Mouse (Mus musculus): ENCODE measurements around the gene Crk. TPM values are rescaled to one million over a fixed set of nuclear protein-coding genes. Genes with fewer than 3 reads are reported as not detected.

The Crk gene
- total RNA-seq, 2 experiments from 2014 or later, result 115 to 132 TPM

- DNase-seq (ENCODE audit: low spot score in 2 of 2), result no peak
Observed at GRCm38 (mm10) chr11:75735462-75736252, 56.6 kb downstream of the Crk start.

- DNase-seq (ENCODE audit: low spot score in 2 of 2), result no peak
Observed at GRCm38 (mm10) chr11:75736978-75737377, 57.9 kb downstream of the Crk start.

- DNase-seq (ENCODE audit: low spot score in 2 of 2), result no peak
Observed at GRCm38 (mm10) chr11:75737806-75738476, 58.9 kb downstream of the Crk start.

- DNase-seq (ENCODE audit: low spot score in 2 of 2), result no peak
Observed at GRCm38 (mm10) chr11:75738477-75738821, 59.4 kb downstream of the Crk start.

GRCm38 (mm10) chr11:75740204-75740603 lies 61.1 kb downstream of the Crk start:
- DNase-seq (ENCODE audit: low spot score in 2 of 2), result no peak

GRCm38 (mm10) chr11:75741615-75742014 lies 62.6 kb downstream of the Crk start:
- DNase-seq (ENCODE audit: low spot score in 2 of 2), result no peak

GRCm38 (mm10) chr11:75744761-75745160 lies 65.7 kb downstream of the Crk start:
- no peak for DNase-seq (ENCODE audit: low spot score in 2 of 2)

- no peak for DNase-seq (ENCODE audit: low spot score in 2 of 2)
Observed at GRCm38 (mm10) chr11:75750537-75750936, 71.5 kb downstream of the Crk start.

GRCm38 (mm10) chr11:75751082-75751481 lies 72.0 kb downstream of the Crk start:
- DNase-seq (ENCODE audit: low spot score in 2 of 2), result no peak

Other genes starting within 250 kb of the Crk start
- gene Serpinf2, start 239.7 kb upstream of the Crk start, total RNA-seq (2021), result not detected
- gene Wdr81, start 224.5 kb upstream of the Crk start, total RNA-seq (2021), result 10 to 100 TPM; 11.5 to 15.3 TPM
- gene Tlcd2, start 217.5 kb upstream of the Crk start, total RNA-seq (2021), result 1 to 10 TPM; 8.1 to 9.1 TPM
- gene Prpf8, start 192.4 kb upstream of the Crk start, total RNA-seq (2021), result 100 to 1,000 TPM; 118 to 147 TPM
- 10 to 100 TPM; 11.5 to 20.8 TPM for gene Rilp, start 169.2 kb upstream of the Crk start, total RNA-seq (2021)
- gene Scarf1, start 165.7 kb upstream of the Crk start, total RNA-seq (2021), result 1 to 10 TPM; 7.5 TPM
- 10 to 100 TPM; 22.8 to 29.1 TPM for gene Slc43a2, start 147.6 kb upstream of the Crk start, total RNA-seq (2021)
- gene Pitpna, start 91.2 kb upstream of the Crk start, total RNA-seq (2021), result 100 to 1,000 TPM; 152 to 175 TPM
- 10 to 100 TPM; 24.9 to 36.9 TPM for gene Inpp5k, start 48.3 kb upstream of the Crk start, total RNA-seq (2021)
- 100 to 1,000 TPM; 144 to 160 TPM for gene Myo1c, start 28.8 kb upstream of the Crk start, total RNA-seq (2021)
- 100 to 1,000 TPM; 639 to 647 TPM for gene Ywhae, start 53.6 kb downstream of the Crk start, total RNA-seq (2021)
- gene Doc2b, start 116.8 kb downstream of the Crk start, total RNA-seq (2021), result 10 to 100 TPM; 11.7 to 12.1 TPM